Mouse (Mus musculus): ENCODE data around the gene Fam222a. TPM values are rescaled to one million over a fixed set of nuclear protein-coding genes. Genes with fewer than 3 reads are reported as not detected.

Gene Fam222a
- polyA plus RNA-seq, 2 experiments = 0.56 to 0.71 TPM

GRCm38 (mm10) chr5:114588416-114588815, 20.6 kb downstream of the Fam222a start:
- no peak for DNase-seq (ENCODE audit: low read depth in 3 of 3, low spot score in 3 of 3)

DNA sequence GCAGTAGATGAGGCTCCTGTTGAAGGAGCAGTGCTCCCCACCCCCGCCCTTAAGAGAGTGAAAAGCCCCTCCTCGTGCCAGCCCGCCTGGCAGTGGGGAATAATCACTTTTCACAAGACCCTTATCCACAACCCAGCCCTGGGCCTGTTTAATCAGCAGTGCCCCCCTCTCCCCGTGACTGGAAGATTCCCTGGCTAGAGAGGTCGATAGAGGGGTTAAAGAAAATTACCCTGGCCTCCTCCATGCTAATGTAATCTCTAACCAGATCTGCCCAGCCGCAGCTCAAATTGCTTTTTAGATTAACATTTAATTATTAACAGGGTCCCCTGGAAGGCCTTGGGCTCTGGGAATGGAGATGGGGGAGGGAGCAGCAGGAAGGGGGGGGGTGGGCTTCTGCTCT, 21.2 kb downstream of the Fam222a start:
- no peak overlapping the region for H3K4me2 ChIP-seq (ENCODE audit: low read depth)
- no peak for TF ChIP-seq CTCF (IDR thresholded peaks at IDR 0.05; ENCODE audit: low read depth)
- TF ChIP-seq EP300 (IDR thresholded peaks at IDR 0.05; ENCODE audit: low read depth) = no peak
- H3K9ac ChIP-seq (replicated peaks) = no peak overlapping the region
- H3K36me3 ChIP-seq (replicated peaks; ENCODE audit: control insufficient read depth, insufficient read depth, low read depth) = no peaks in the 10 kb centered on the region
- no peak overlapping the region for H3K4me3 ChIP-seq (ENCODE audit: insufficient read depth in 1 of 2, low read depth in 2 of 2, low read length in 2 of 2)
- no peaks in the 10 kb centered on the region for H3K9me3 ChIP-seq (ENCODE audit: control insufficient read depth, low read length)
- no peak for ATAC-seq (ENCODE audit: insufficient read depth)
- peaks cover 7 to 32% of the 10 kb centered on the region in 2 experiments for H3K4me1 ChIP-seq (replicated peaks; ENCODE audit: control insufficient read depth in 2 of 2, insufficient read depth in 2 of 2, low read length in 1 of 2)
- no peak overlapping the region for H3K27ac ChIP-seq
- DNase-seq (ENCODE audit: low read depth in 3 of 3, low spot score in 3 of 3) = no peak
- H3K27me3 ChIP-seq (ENCODE audit: control insufficient read depth, insufficient read depth, low read length) = no peaks in the 10 kb centered on the region
- WGBS (ENCODE audit: insufficient replicate concordance) = 50% methylated on average over 6 of the region's 6 CpGs

More at GRCm38 (mm10) chr5:114588416-114588815, 20.6 kb downstream of the Fam222a start:
- Histone ChIP-seq H3K4me3 (ENCODE audit: insufficient read depth in 1 of 2, low read depth in 2 of 2, low read length in 2 of 2) (no peak overlapping the region), H3K27me3 (ENCODE audit: control insufficient read depth, insufficient read depth, low read length) (no peaks in the 10 kb centered on the region), H3K9me3 (ENCODE audit: control insufficient read depth, low read length) (no peaks in the 10 kb centered on the region), H3K36me3 (replicated peaks; ENCODE audit: control insufficient read depth, insufficient read depth, low read depth) (no peaks in the 10 kb centered on the region), H3K9ac (replicated peaks) (no peak overlapping the region), H3K27ac (no peak overlapping the region), H3K4me2 (ENCODE audit: low read depth) (no peak overlapping the region), H3K4me1 (replicated peaks; ENCODE audit: control insufficient read depth in 2 of 2, insufficient read depth in 2 of 2, low read length in 1 of 2) (peaks cover 7 to 32% of the 10 kb centered on the region in 2 experiments)
- ATAC-seq (ENCODE audit: insufficient read depth) = no peak
- TF ChIP-seq EP300 (IDR thresholded peaks at IDR 0.05; ENCODE audit: low read depth) (no peak), CTCF (IDR thresholded peaks at IDR 0.05; ENCODE audit: low read depth) (no peak)
- 29% methylated on average over 10 of the region's 10 CpGs for WGBS (ENCODE audit: insufficient replicate concordance)

GRCm38 (mm10) chr5:114589454-114589853, 21.6 kb downstream of the Fam222a start:
- no peak overlapping the region for H3K27ac ChIP-seq
- H3K9me3 ChIP-seq (ENCODE audit: control insufficient read depth, low read length) = no peaks in the 10 kb centered on the region
- H3K4me1 ChIP-seq (replicated peaks; ENCODE audit: control insufficient read depth in 2 of 2, insufficient read depth in 2 of 2, low read length in 1 of 2) = peaks cover 7 to 34% of the 10 kb centered on the region in 2 experiments
- ATAC-seq (ENCODE audit: insufficient read depth) (no peak), DNase-seq (ENCODE audit: low read depth in 3 of 3, low spot score in 3 of 3) (no peak)
- no peak overlapping the region for H3K9ac ChIP-seq (replicated peaks)
- H3K27me3 ChIP-seq (ENCODE audit: control insufficient read depth, insufficient read depth, low read length) = no peaks in the 10 kb centered on the region
- WGBS (ENCODE audit: insufficient replicate concordance) = 39% methylated on average over 2 of the region's 2 CpGs
- TF ChIP-seq CTCF (IDR thresholded peaks at IDR 0.05; ENCODE audit: low read depth) (no peak), EP300 (IDR thresholded peaks at IDR 0.05; ENCODE audit: low read depth) (no peak)
- no peak overlapping the region for H3K4me2 ChIP-seq (ENCODE audit: low read depth)
- H3K4me3 ChIP-seq (ENCODE audit: insufficient read depth in 1 of 2, low read depth in 2 of 2, low read length in 2 of 2) = no peak overlapping the region
- no peaks in the 10 kb centered on the region for H3K36me3 ChIP-seq (replicated peaks; ENCODE audit: control insufficient read depth, insufficient read depth, low read depth)

DNA sequence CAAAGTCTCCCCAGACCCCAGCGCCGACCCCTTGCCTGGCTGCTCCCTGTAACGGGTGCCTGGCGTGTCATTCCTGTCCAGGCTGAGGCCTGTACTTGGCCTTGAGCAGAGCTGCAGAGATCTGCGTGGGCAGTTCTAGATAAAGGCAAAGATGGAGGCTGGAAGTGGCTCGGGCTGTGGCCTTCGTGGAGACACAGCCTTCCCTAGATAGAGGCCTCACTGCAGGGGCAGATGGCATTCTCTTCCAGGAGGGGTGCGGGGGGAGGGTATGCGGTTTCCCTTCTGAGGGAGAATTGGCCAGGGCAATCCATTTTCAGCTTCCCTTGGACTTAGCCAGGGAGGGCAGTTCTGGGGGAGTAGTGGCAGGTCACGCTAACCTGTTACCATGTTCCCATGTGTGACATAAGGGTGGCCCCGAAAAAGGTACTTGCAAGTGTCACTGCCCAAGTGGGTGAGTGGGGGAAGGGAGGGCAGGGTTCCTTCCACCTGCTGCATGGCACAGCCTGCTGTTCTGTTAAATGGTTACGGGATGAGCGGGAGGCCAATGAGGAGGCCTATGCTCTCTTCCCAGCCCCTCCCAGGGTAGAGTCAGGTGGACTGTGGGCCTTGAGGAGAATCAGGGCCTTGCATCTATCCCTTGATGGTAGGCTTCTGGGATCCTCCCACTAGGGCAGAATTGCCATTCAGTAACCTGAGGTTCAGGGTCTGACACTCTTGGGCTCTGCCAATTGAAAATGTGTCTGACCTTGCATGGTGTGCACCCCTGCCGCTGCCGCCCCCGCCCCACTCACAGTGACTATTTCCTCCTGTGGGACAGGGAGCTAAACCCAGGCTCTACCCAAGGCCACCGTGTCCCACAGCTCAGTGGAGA, 22.5 kb downstream of the Fam222a start:
- Histone ChIP-seq H3K27me3 (ENCODE audit: control insufficient read depth, insufficient read depth, low read length) (no peaks in the 10 kb centered on the region), H3K9me3 (ENCODE audit: control insufficient read depth, low read length) (no peaks in the 10 kb centered on the region), H3K9ac (replicated peaks) (no peak overlapping the region), H3K4me2 (ENCODE audit: low read depth) (no peak overlapping the region; the same call in 1 of the 2 replicates), H3K4me1 (replicated peaks; ENCODE audit: control insufficient read depth in 2 of 2, insufficient read depth in 2 of 2, low read length in 1 of 2) (peaks cover 7 to 41% of the 10 kb centered on the region in 2 experiments), H3K4me3 (ENCODE audit: insufficient read depth in 1 of 2, low read depth in 2 of 2, low read length in 2 of 2) (no peak overlapping the region), H3K27ac (no peak overlapping the region), H3K36me3 (replicated peaks; ENCODE audit: control insufficient read depth, insufficient read depth, low read depth) (no peaks in the 10 kb centered on the region)
- no peak for ATAC-seq (ENCODE audit: insufficient read depth)
- WGBS (ENCODE audit: insufficient replicate concordance) = 43% methylated on average over 17 of the region's 17 CpGs
- no peak for DNase-seq (ENCODE audit: low read depth in 3 of 3, low spot score in 3 of 3)
- TF ChIP-seq CTCF (IDR thresholded peaks at IDR 0.05; ENCODE audit: low read depth) (no peak), EP300 (IDR thresholded peaks at IDR 0.05; ENCODE audit: low read depth) (no peak)

- DNase-seq (ENCODE audit: low read depth in 3 of 3, low spot score in 3 of 3) (peak in 1 of 3 experiments; percentile 38), ATAC-seq (ENCODE audit: insufficient read depth) (peak; percentile 49)
- H3K9me3 ChIP-seq (ENCODE audit: control insufficient read depth, low read length) = no peaks in the 10 kb centered on the region
- no peak overlapping the region for H3K9ac ChIP-seq (replicated peaks)
- H3K27me3 ChIP-seq (ENCODE audit: control insufficient read depth, insufficient read depth, low read length) = no peaks in the 10 kb centered on the region
- peaks cover 7 to 44% of the 10 kb centered on the region in 2 experiments for H3K4me1 ChIP-seq (replicated peaks; ENCODE audit: control insufficient read depth in 2 of 2, insufficient read depth in 2 of 2, low read length in 1 of 2)
- H3K4me3 ChIP-seq (ENCODE audit: insufficient read depth in 1 of 2, low read depth in 2 of 2, low read length in 2 of 2) = no peak overlapping the region
- peak overlapping the region; percentile 7; the same call in 1 of the 2 replicates for H3K4me2 ChIP-seq (ENCODE audit: low read depth)
- H3K27ac ChIP-seq = no peak overlapping the region
- 4% methylated on average over 15 of the region's 15 CpGs for WGBS (ENCODE audit: insufficient replicate concordance)
- TF ChIP-seq EP300 (IDR thresholded peaks at IDR 0.05; ENCODE audit: low read depth) (peak; percentile 36; the same call in 1 of the 2 replicates), CTCF (IDR thresholded peaks at IDR 0.05; ENCODE audit: low read depth) (no peak)
- H3K36me3 ChIP-seq (replicated peaks; ENCODE audit: control insufficient read depth, insufficient read depth, low read depth) = no peaks in the 10 kb centered on the region
These were observed 23.3 kb downstream of the Fam222a start for GRCm38 (mm10) chr5:114591151-114591561.
